Mouse (Mus musculus) G1E (cell line): ENCODE data around the gene Tmem128. TPM values are rescaled to one million over a fixed set of nuclear protein-coding genes. Genes with fewer than 3 reads are reported as not detected.

Experiments used
- ATAC-seq: 2 replicates; pipeline ENCODE4 v1.8.0; 2016; ENCODE audit warnings: mild to moderate bottlenecking; ENCODE audit not compliant: insufficient number of reproducible peaks, poor library complexity, low FRiP score, severe bottlenecking; ENCODE audit errors: extremely low read depth
- DNase-seq: peaks from one replicate; pipeline ENCODE4 v3.0.0; 2012; ENCODE audit warnings: low spot score
- H3K27me3 ChIP-seq: 2 replicates; pipeline ENCODE4 v1.6.1; 2012; ENCODE audit warnings: mild to moderate bottlenecking, low read length, inconsistent platforms; ENCODE audit not compliant: insufficient read depth
- H3K36me3 ChIP-seq: replicated peaks from 2 replicates; pipeline ENCODE3; 2012; ENCODE audit warnings: mild to moderate bottlenecking, inconsistent platforms
- H3K4me1 ChIP-seq: 2 replicates; pipeline ENCODE4 v1.6.1; 2012; ENCODE audit warnings: low read depth, low read length, inconsistent platforms, mixed read lengths; ENCODE audit not compliant: insufficient read depth
- H3K4me3 ChIP-seq: 2 replicates; pipeline ENCODE4 v1.5.1; 2012; ENCODE audit warnings: low read depth, mild to moderate bottlenecking, inconsistent platforms, low read length, moderate library complexity, mixed read lengths
- H3K9me3 ChIP-seq: replicated peaks from 2 replicates; pipeline ENCODE4 v1.6.1; 2012; ENCODE audit warnings: inconsistent platforms
- CTCF ChIP-seq: IDR thresholded peaks from 2 replicates; pipeline ENCODE4 v1.5.1; 2012; ENCODE audit warnings: low read depth, low read length, inconsistent platforms, mixed read lengths
- GATA1 ChIP-seq: IDR thresholded peaks from 2 replicates; pipeline ENCODE4 v1.6.1; 2012; ENCODE audit warnings: borderline replicate concordance, low read length, inconsistent platforms, mixed read lengths
- GATA2 ChIP-seq: IDR thresholded peaks from 2 replicates; pipeline ENCODE4 v1.6.1; 2012; ENCODE audit warnings: low read depth, low read length, inconsistent platforms, borderline replicate concordance
- POLR2AphosphoS5 ChIP-seq: IDR thresholded peaks from 2 replicates; pipeline ENCODE4 v1.6.1; 2012; ENCODE audit warnings: low read depth, low read length, inconsistent platforms; ENCODE audit not compliant: insufficient replicate concordance
- TAL1 ChIP-seq: conservative IDR thresholded peaks from 2 replicates; pipeline ENCODE4 v1.6.1; 2012; ENCODE audit warnings: low read depth, low read length, inconsistent platforms, mixed read lengths
- polyA plus RNA-seq: library from polyadenylated mRNA; stranded (reverse); fragments of >175 nt; gene quantifications from 2 replicates; pipeline ENCODE4 v1.2.3, GENCODE M21; 2012
- total RNA-seq, 2 experiments: library from RNA; stranded (forward) in 1 of 2; stranded (reverse) in 1 of 2; fragments of 200-1000 nt in 1 of 2; fragments of >200 nt in 1 of 2; fragmentation: Nextera tagmentation in 1 of 2; gene quantifications; 2 replicates each; pipeline ENCODE4 v1.2.3; 2014 to 2017

The Tmem128 gene
- total and polyA plus RNA-seq, 3 experiments: 34.1 to 57.4 (median 34.2) TPM

DNA sequence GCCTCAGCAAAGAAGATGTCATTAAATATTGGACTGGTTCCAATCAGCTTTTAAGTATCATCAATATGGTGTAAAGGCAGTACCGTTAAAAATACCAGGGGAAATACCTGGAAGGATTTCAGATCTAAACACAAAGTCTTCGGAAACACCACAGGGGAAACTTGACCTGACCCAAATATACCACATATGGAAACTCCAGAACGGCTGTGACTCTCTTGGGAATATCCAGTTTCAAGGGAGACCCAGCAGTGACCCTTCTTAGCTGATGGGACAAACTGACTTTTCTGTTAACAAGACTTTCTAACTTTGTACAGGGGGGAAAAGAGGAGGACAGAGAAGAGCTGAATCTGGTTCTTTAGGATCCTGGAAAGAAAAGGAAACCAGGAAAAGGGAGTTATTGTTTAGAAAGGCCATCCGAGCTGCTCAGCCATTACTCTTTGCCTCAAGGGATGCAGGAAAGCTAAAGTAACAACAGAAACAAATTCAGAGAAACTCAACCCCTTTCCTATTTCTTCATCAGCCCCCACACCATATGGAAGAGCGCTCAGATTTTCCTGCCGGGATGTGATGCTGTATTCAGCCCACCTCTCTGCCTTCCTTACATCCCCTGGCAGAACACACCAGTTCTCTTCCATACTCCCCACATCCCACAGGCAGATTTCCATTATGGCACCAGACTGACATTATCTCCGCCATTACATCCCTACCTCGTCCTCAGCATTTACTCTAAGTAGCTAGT, 1.8 kb upstream of the Tmem128 start:
- Histone ChIP-seq H3K4me3 (no peak overlapping the region), H3K36me3 (peaks cover 16% of the 10 kb centered on the region), H3K9me3 (no peaks in the 10 kb centered on the region), H3K4me1 (peaks cover 13% of the 10 kb centered on the region; the same call in 1 of the 2 replicates), H3K27me3 (peaks cover 5% of the 10 kb centered on the region; the same call in 1 of the 2 replicates)
- DNase-seq (no peak), ATAC-seq (no peak)
- TF ChIP-seq CTCF (no peak), POLR2AphosphoS5 (no peak), GATA2 (no peak), TAL1 (no peak), GATA1 (no peak)

- Histone ChIP-seq H3K4me3 (no peak overlapping the region), H3K27me3 (peaks cover 5% of the 10 kb centered on the region; the same call in 1 of the 2 replicates), H3K9me3 (no peaks in the 10 kb centered on the region), H3K4me1 (peaks cover 13% of the 10 kb centered on the region; the same call in 1 of the 2 replicates), H3K36me3 (peaks cover 21% of the 10 kb centered on the region)
- DNase-seq: no peak
- TF ChIP-seq GATA2: no peak
- TF ChIP-seq CTCF: no peak
- no peak for TF ChIP-seq GATA1
- TF ChIP-seq POLR2AphosphoS5: no peak
- TF ChIP-seq TAL1: no peak
- no peak for ATAC-seq
These were observed 1.2 kb upstream of the Tmem128 start for GRCm38 (mm10) chr5:38258773-38259146.

DNA sequence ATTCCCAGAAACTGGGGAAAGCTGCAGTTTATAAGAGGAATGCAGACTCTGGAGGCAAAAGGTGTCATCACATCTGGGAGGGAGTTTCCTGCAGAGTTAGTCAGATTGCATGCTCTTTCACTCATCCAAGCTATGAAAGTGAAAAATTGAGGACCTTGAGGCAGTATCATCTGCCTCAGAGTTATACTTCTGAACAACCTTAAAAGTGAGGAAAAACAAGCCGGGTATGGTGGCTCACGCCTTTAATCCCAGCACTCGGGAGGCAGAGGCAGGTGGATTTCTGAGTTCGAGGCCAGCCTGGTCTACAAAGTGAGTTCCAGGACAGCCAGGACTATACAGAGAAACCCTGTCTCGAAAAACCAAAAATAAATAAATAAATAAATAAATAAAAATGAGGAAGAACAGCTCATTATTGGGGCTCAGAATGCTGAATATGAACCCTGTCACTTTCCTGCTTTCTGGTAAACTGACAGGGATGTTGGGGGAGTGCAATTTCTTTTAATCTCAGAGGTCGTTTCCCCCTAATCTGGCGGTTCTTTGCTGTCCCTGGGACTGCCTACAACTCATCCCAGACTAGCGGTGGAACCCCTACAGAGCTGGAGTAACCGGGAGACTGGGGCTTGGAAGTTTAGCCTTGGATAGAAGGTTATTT, 404 bp upstream of the Tmem128 start:
- Histone ChIP-seq H3K27me3 (peaks cover 5% of the 10 kb centered on the region; the same call in 1 of the 2 replicates), H3K4me3 (peak overlapping the region; percentile 85), H3K4me1 (peaks cover 13% of the 10 kb centered on the region; the same call in 1 of the 2 replicates), H3K36me3 (peaks cover 29% of the 10 kb centered on the region), H3K9me3 (no peaks in the 10 kb centered on the region)
- no peak for DNase-seq
- ATAC-seq: no peak
- TF ChIP-seq POLR2AphosphoS5: no peak
- TF ChIP-seq GATA1: no peak
- no peak for TF ChIP-seq TAL1
- no peak for TF ChIP-seq GATA2
- TF ChIP-seq CTCF: no peak

DNA sequence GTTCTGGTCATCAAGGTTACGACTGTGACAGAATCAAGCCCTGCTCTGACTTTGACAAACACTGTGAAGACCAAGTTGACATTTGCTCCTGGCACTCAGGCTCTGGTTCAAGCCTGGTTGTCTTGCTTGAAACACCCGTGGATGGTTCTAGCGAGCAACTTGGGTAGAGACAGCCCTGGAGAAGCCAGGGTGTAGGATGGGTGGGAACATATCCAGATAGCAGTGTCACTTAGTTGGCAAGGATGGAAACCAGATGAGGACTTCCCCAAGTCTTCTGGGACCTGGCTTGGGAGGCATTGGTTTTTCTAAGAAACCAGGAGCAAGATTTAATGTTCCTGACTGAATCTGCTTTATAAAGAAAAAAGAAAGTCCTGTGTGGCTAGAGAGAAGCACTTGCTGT, 11.0 kb downstream of the Tmem128 start:
- DNase-seq (no peak), ATAC-seq (no peak)
- peaks cover 3% of the 10 kb centered on the region; the same call in 1 of the 2 replicates for H3K4me1 ChIP-seq
- no peaks in the 10 kb centered on the region for H3K9me3 ChIP-seq
- H3K4me3 ChIP-seq: no peak overlapping the region
- TF ChIP-seq GATA2: no peak
- no peak for TF ChIP-seq GATA1
- TF ChIP-seq CTCF: no peak
- TF ChIP-seq TAL1: no peak
- no peak for TF ChIP-seq POLR2AphosphoS5
- no peaks in the 10 kb centered on the region for H3K27me3 ChIP-seq
- H3K36me3 ChIP-seq: peaks cover 58% of the 10 kb centered on the region

- H3K27me3 ChIP-seq: peaks cover 22% of the 10 kb centered on the region
- TF ChIP-seq GATA1 (no peak), CTCF (no peak), TAL1 (no peak), GATA2 (no peak), POLR2AphosphoS5 (no peak)
- H3K4me3 ChIP-seq: no peak overlapping the region
These were observed 13.8 kb downstream of the Tmem128 start for GRCm38 (mm10) chr5:38273831-38274230.

DNA sequence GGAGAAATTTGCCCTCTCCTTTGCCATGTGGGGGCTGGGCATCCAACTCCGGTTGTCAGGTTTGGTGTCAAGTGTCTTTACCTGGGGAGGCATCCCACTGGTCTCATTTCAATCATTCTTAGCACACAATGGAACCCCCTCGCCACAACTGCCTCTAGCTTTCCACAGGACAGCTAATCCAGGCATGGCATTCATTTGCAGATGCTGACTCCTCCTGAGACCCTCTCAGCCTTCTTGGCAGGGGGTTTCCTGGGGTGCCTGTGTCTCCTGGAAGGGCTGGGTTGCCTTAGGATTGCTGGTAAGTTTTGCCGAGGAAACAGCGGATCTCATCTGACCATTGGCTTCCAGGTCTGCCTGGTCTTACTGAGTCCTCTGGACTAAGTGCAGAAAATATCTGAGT, 15.8 kb downstream of the Tmem128 start, which contains the start of gene Otop1:
Gene Otop1, plus strand, starts transcription at position 202 of the 400 bp plus-strand sequence.
- no peak for TF ChIP-seq CTCF
- TF ChIP-seq TAL1: no peak
- TF ChIP-seq POLR2AphosphoS5: no peak
- no peak for TF ChIP-seq GATA2
- no peak for TF ChIP-seq GATA1
- ATAC-seq (no peak), DNase-seq (no peak)
- Histone ChIP-seq H3K27me3 (peaks cover 26% of the 10 kb centered on the region), H3K36me3 (peaks cover 16% of the 10 kb centered on the region), H3K9me3 (no peaks in the 10 kb centered on the region), H3K4me3 (no peak within 1 kb of the TSS), H3K4me1 (peaks cover 3% of the 10 kb centered on the region; the same call in 1 of the 2 replicates)

More at GRCm38 (mm10) chr5:38273831-38274230, 13.8 kb downstream of the Tmem128 start:
- Histone ChIP-seq H3K36me3 (peaks cover 30% of the 10 kb centered on the region), H3K9me3 (no peaks in the 10 kb centered on the region), H3K4me1 (peaks cover 3% of the 10 kb centered on the region; the same call in 1 of the 2 replicates)
- no peak for ATAC-seq
- DNase-seq: no peak
